18 mouse cellular contexts compared by ENCODE assay signal in genomic region chr16:37651467-37651866, GRCm38 (mm10). TPM values are rescaled to one million over a fixed set of nuclear protein-coding genes. Genes with fewer than 3 reads are reported as not detected.
DNase-seq lines count a peak whose midpoint lies in the region; ATAC-seq and TF ChIP-seq lines count a peak whose summit lies in the region.
"Had no signal": no experiment of that assay in that cellular context is flagged by ENCODE, and none has a peak within 500 bp of the region (broad histone marks: within the 10 kb centered on the region; RNA-seq: fewer than 3 reads in every experiment).

No protein-coding gene starts in this region.

- peaks cover 14 to 16% of the 10 kb centered on the region in 2 experiments for H3K4me1 ChIP-seq in ES-E14 (ENCODE audit: control insufficient read depth in 2 of 2, insufficient read depth in 2 of 2, low read length in 2 of 2, poor library complexity in 1 of 2)

- peaks cover 14% of the 10 kb centered on the region for H3K36me3 ChIP-seq in ES-E14 (ENCODE audit: control insufficient read depth, insufficient read depth, low read length, poor library complexity, severe bottlenecking)

- H3K27ac ChIP-seq in layer of hippocampus, adult 2 months: peak overlapping the region; percentile 28; the same call in 1 of the 2 replicates
- H3K27ac ChIP-seq in ES-E14 (ENCODE audit: insufficient read depth, low read depth, low read length, poor library complexity, severe bottlenecking): peak overlapping the region; percentile 26; the same call in 1 of the 2 replicates
- H3K27ac ChIP-seq: forebrain, embryonic 15.5 days; liver, embryonic 15.5 days; midbrain, embryonic 15.5 days; neural tube, embryonic 12.5 days had no signal

- no peak for DNase-seq in layer of hippocampus, adult 2 months (ENCODE audit: low spot score in 2 of 2)
- no peak for DNase-seq in layer of hippocampus, adult 18-20 months (ENCODE audit: low spot score in 2 of 2)
- peak; percentile 58 for DNase-seq in ES-E14 (ENCODE audit: low read depth, low spot score)
- peak; percentile 20 for DNase-seq in induced T-regulatory cell, adult 2 months (ENCODE audit: low read depth)
- peak; percentile 29 for DNase-seq in kidney, postnatal 14 days
- DNase-seq in urinary bladder, adult 18-20 months (ENCODE audit: low spot score in 2 of 2): no peak
- DNase-seq in frontal cortex, postnatal 10 days (ENCODE audit: low spot score in 2 of 2): no peak
- DNase-seq: cerebellum, adult 11 months; gastrocnemius, postnatal 14 days; lung, postnatal 4 days; spleen, adult 18-20 months had no signal

- no peaks in the 10 kb centered on the region for H3K9me3 ChIP-seq in ES-E14 (ENCODE audit: control insufficient read depth, insufficient read depth, low read depth, low read length)
- H3K9me3 ChIP-seq: forebrain, embryonic 15.5 days; G1E; liver, embryonic 15.5 days; midbrain, embryonic 15.5 days; neural tube, embryonic 12.5 days had no signal

- TF ChIP-seq CTCF in layer of hippocampus, adult 2 months (conservative IDR thresholded peaks at IDR 0.05): no peak

- in situ Hi-C loops in ES-E14 (cut with MboI; ENCODE audit: low sequenced_read_pairs in 2 of 2, unreplicated experiment in 2 of 2): no loop called here

- ATAC-seq in frontal cortex, adult (ENCODE audit: low TSS enrichment): no peak
- ATAC-seq: forebrain, embryonic 15.5 days; inflammation-experienced regulatory T-cells, adult 6 months; midbrain, embryonic 15.5 days had no signal

- H3K4me3 ChIP-seq in layer of hippocampus, adult 2 months: no peak overlapping the region
- H3K4me3 ChIP-seq in ES-E14 (ENCODE audit: insufficient read depth in 1 of 2, low read depth in 1 of 2, low read length in 2 of 2, poor library complexity in 1 of 2, severe bottlenecking in 1 of 2): peak overlapping the region in 1 of 2 experiments; percentile 31; a peak in 1 of 4 replicates
- H3K4me3 ChIP-seq: forebrain, embryonic 15.5 days; midbrain, embryonic 15.5 days; neural tube, embryonic 12.5 days had no signal

- H3K9ac ChIP-seq in ES-E14 (ENCODE audit: insufficient read depth, low read depth, low read length, poor library complexity, severe bottlenecking): no peak overlapping the region
- H3K9ac ChIP-seq: forebrain, embryonic 15.5 days; liver, embryonic 15.5 days; midbrain, embryonic 15.5 days; neural tube, embryonic 12.5 days had no signal

TF ChIP-seq in ES-E14, 5 proteins besides CTCF, POLR2A, EP300 and RAD21:
- TF ChIP-seq CHD2 (IDR thresholded peaks at IDR 0.05; ENCODE audit: low read depth, low read length) (0 out of 2 replicates have a peak, but pooled peaks have one; percentile 26), MAFK (IDR thresholded peaks at IDR 0.05; ENCODE audit: insufficient read depth, low read depth, low read length) (no peak), HCFC1 (IDR thresholded peaks at IDR 0.05; ENCODE audit: borderline replicate concordance, insufficient read depth, low read length) (no peak), ZC3H11A (IDR thresholded peaks at IDR 0.05; ENCODE audit: borderline replicate concordance, low read depth, low read length) (no peak), ZNF384 (IDR thresholded peaks at IDR 0.05; ENCODE audit: low read depth, low read length) (no peak)
TF ChIP-seq in ES-E14: peak in this region for 1.

RNA-seq across cellular contexts. Expression of gene Ndufb4, which starts 2.8 kb away (rescaled TPM):
- 10 to 100 TPM; 83.1 to 94.7 TPM for total RNA-seq in layer of hippocampus, adult 2 months (2021)
- total RNA-seq in layer of hippocampus, adult 18-20 months (2021): 10 to 100 TPM; 83.3 to 85.1 TPM
- total RNA-seq in ES-E14 (2012; rRNA removed): 45.0 and 47.3 TPM in 2 replicates

Comparison
In these comparisons a context has a peak if more than half of its experiments do, and no peak if none do; other contexts are left out.
1. DNase-seq: peak in ES-E14 (single experiment), induced T-regulatory cell, adult 2 months (single experiment) and kidney, postnatal 14 days (single experiment); none in layer of hippocampus, adult 2 months (0 of 2), layer of hippocampus, adult 18-20 months (0 of 2), urinary bladder, adult 18-20 months (0 of 2) and frontal cortex, postnatal 10 days (0 of 2).